Mouse (Mus musculus): ENCODE data around the gene Adcyap1r1. TPM values are rescaled to one million over a fixed set of nuclear protein-coding genes. Genes with fewer than 3 reads are reported as not detected.

Gene Adcyap1r1
- total and polyA plus RNA-seq, 3 experiments = not detected

DNA sequence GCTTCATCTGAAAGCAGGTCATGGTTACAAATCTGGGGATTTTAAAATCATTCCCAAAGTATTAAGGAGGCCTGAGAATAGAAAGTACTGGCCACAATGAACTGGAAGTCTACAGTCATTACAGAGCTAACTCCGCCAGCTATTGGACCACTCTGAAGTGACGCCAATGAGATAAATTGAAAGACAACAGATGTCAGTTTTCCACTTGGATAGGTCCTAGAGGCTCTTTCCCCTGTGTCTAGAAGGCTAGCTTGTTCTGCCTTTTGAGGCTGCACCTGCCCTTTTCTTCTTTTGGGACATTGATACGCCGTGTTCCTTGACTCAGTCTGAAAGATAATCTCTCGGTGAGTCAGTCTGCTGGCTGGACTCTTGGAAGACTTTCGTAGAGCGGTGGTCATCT, 50.5 kb downstream of the Adcyap1r1 start:
- no peak overlapping the region for H3K4me3 ChIP-seq (replicated peaks in 1 of 3; ENCODE audit: low read depth in 2 of 3, low read length in 2 of 3, poor library complexity in 1 of 3)
- peaks cover 5% of the 10 kb centered on the region for H3K9me3 ChIP-seq (replicated peaks; ENCODE audit: low read length)
- no peak overlapping the region for H3K9ac ChIP-seq (ENCODE audit: insufficient read depth, low read depth)
- TF ChIP-seq MAX (IDR thresholded peaks at IDR 0.05; ENCODE audit: low read length) (no peak), TCF12 (IDR thresholded peaks at IDR 0.05; ENCODE audit: low read depth, low read length) (no peak), TBP (conservative IDR thresholded peaks at IDR 0.05; ENCODE audit: low read depth, low read length) (no peak), NELFE (IDR thresholded peaks at IDR 0.05; ENCODE audit: low read depth, low read length) (no peak), E2F4 (IDR thresholded peaks at IDR 0.05; ENCODE audit: insufficient replicate concordance, low read depth, low read length) (no peak), RAD21 (IDR thresholded peaks at IDR 0.05; ENCODE audit: low read depth, low read length) (no peak), ELF1 (IDR thresholded peaks at IDR 0.05; ENCODE audit: low read depth, low read length) (no peak)
- no peak for DNase-seq (ENCODE audit: extremely low read depth)
- no peak overlapping the region for H3K4me2 ChIP-seq (ENCODE audit: insufficient read depth, low read depth, poor library complexity, severe bottlenecking)
- dilution Hi-C loops (cut with MboI; ENCODE audit: extremely low pct_ligation_motif_present, extremely low pct_unique_long_range_greater_than_20kb, low sequenced_read_pairs) (no loop called here), in situ Hi-C loops (cut with MboI; ENCODE audit: low pct_ligation_motif_present, low pct_unique_long_range_greater_than_20kb, low sequenced_read_pairs) (loop anchor here (25.0 kb wide), 2 partner anchors 265 to 435 kb away; no protein-coding TSS in a partner anchor)
- no peaks in the 10 kb centered on the region for H3K4me1 ChIP-seq (ENCODE audit: control insufficient read depth in 1 of 2, insufficient read depth in 2 of 2)
- no peaks in the 10 kb centered on the region for H3K36me3 ChIP-seq (replicated peaks in 1 of 2; ENCODE audit: control insufficient read depth in 1 of 2, insufficient read depth in 1 of 2, low read length in 1 of 2)
- no peaks in the 10 kb centered on the region for H3K79me2 ChIP-seq (replicated peaks; ENCODE audit: control insufficient read depth, extremely low read depth, insufficient read depth, poor library complexity, severe bottlenecking)
- no peak overlapping the region for H3K27ac ChIP-seq (ENCODE audit: insufficient read depth, low read depth)
- H3K27me3 ChIP-seq (replicated peaks) = peaks cover 48% of the 10 kb centered on the region

DNA sequence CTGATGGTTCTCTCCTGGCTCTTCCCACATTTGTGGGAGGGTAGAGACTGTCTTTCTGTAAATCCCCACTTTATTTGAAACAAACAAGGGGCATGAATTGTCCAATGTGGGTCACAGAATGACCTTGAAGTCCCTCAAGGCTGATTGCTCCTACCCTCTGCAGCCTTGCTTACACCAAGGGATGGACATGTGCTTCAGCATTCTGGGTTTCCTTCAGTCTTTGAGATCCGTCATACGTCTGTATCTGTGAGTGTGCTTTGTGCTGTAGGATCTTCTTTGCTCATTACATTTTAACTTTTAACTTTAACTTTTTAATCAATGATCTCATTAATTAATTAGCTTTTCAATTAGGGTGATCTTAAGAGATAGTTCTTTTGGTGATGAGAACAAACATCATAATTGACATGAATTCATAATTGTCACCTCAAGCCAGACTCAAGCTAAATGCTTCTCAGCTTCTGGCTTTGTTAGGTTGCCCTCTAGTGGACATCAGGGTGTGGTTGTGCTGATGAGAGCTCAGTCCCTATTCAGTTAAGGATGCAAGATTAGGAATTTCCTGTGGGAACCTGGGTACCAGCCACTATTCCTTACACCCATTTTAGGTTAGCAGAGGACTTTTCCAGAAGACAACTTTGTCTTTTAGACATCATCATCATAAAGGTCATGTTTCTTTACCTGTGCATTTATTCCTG, 53.2 kb downstream of the Adcyap1r1 start:
- Histone ChIP-seq H3K27me3 (replicated peaks) (peaks cover 28% of the 10 kb centered on the region), H3K4me3 (replicated peaks in 1 of 3; ENCODE audit: low read depth in 2 of 3, low read length in 2 of 3, poor library complexity in 1 of 3) (no peak overlapping the region), H3K36me3 (replicated peaks in 1 of 2; ENCODE audit: control insufficient read depth in 1 of 2, insufficient read depth in 1 of 2, low read length in 1 of 2) (no peaks in the 10 kb centered on the region), H3K79me2 (replicated peaks; ENCODE audit: control insufficient read depth, extremely low read depth, insufficient read depth, poor library complexity, severe bottlenecking) (no peaks in the 10 kb centered on the region), H3K4me2 (ENCODE audit: insufficient read depth, low read depth, poor library complexity, severe bottlenecking) (no peak overlapping the region), H3K4me1 (ENCODE audit: control insufficient read depth in 1 of 2, insufficient read depth in 2 of 2) (peaks cover 0 to 11% of the 10 kb centered on the region in 2 experiments; a peak in 2 of 4 replicates), H3K9me3 (replicated peaks; ENCODE audit: low read length) (peaks cover 5% of the 10 kb centered on the region), H3K9ac (ENCODE audit: insufficient read depth, low read depth) (no peak overlapping the region), H3K27ac (ENCODE audit: insufficient read depth, low read depth) (no peak overlapping the region)
- in situ Hi-C loops (cut with MboI; ENCODE audit: low pct_ligation_motif_present, low pct_unique_long_range_greater_than_20kb, low sequenced_read_pairs) = loop anchor here (25.0 kb wide), 2 partner anchors 268 to 432 kb away; no protein-coding TSS in a partner anchor
- peak; percentile 47 for DNase-seq (ENCODE audit: extremely low read depth)
- no peak for TF ChIP-seq NRF1 (IDR thresholded peaks at IDR 0.05; ENCODE audit: low read depth, low read length)
- no peak for TF ChIP-seq PAX5 (IDR thresholded peaks at IDR 0.05; ENCODE audit: low read length)
- no peak for TF ChIP-seq EP300 (IDR thresholded peaks at IDR 0.05; ENCODE audit: low read length)
- TF ChIP-seq HCFC1 (IDR thresholded peaks at IDR 0.05; ENCODE audit: low read depth, low read length) = no peak
- peak; percentile 52 for TF ChIP-seq RAD21 (IDR thresholded peaks at IDR 0.05; ENCODE audit: low read depth, low read length)
- TF ChIP-seq SMC3 (IDR thresholded peaks at IDR 0.05; ENCODE audit: low read depth, low read length) = peak; percentile 38
- TF ChIP-seq CTCF (conservative IDR thresholded peaks at IDR 0.05 in 1 of 2, IDR thresholded peaks at IDR 0.05 in 1 of 2; ENCODE audit: low read depth in 2 of 2, low read length in 2 of 2) = peak; percentile 69
- no peak for TF ChIP-seq ZKSCAN1 (IDR thresholded peaks at IDR 0.05; ENCODE audit: borderline replicate concordance, low read depth, low read length)
- dilution Hi-C loops (cut with MboI; ENCODE audit: extremely low pct_ligation_motif_present, extremely low pct_unique_long_range_greater_than_20kb, low sequenced_read_pairs) = no loop called here

Measured in CH12.LX (cell line).